Mouse (Mus musculus) MEL (cell line): Measurements from ENCODE around the gene Tomm34.

ENCODE experiments used
- CHD1 ChIP-seq: IDR thresholded peaks from 2 replicates; pipeline ENCODE4 v1.6.1; 2012; ENCODE audit warnings: low read depth, mild to moderate bottlenecking, inconsistent platforms, low read length, improper control_type of control experiment
- CTCF ChIP-seq, 3 experiments: IDR thresholded peaks in 2 of 3; conservative IDR thresholded peaks in 1 of 3; 2 replicates each; pipeline ENCODE4 v1.5.1; 2011 to 2012; ENCODE audit warnings: low read length in 3 of 3, low read depth in 2 of 3, mild to moderate bottlenecking in 2 of 3, improper control_type of control experiment in 1 of 3, inconsistent platforms in 1 of 3, mixed read lengths in 1 of 3, moderate library complexity in 1 of 3; ENCODE audit not compliant: control insufficient read depth in 1 of 3, insufficient read depth in 1 of 3, poor library complexity in 1 of 3, severe bottlenecking in 1 of 3
- EP300 ChIP-seq, 2 experiments: IDR thresholded peaks; 2 replicates each; pipeline ENCODE4 v1.6.1; 2011; ENCODE audit warnings: improper control_type of control experiment in 2 of 2, low read length in 2 of 2, low read depth in 1 of 2, mild to moderate bottlenecking in 1 of 2
- HCFC1 ChIP-seq: IDR thresholded peaks from 2 replicates; pipeline ENCODE4 v1.6.1; 2012; ENCODE audit warnings: low read depth, mild to moderate bottlenecking, inconsistent platforms, low read length, improper control_type of control experiment, moderate library complexity
- MAFK ChIP-seq: IDR thresholded peaks from 2 replicates; pipeline ENCODE4 v1.6.1; 2011; ENCODE audit warnings: low read depth, mild to moderate bottlenecking, low read length, improper control_type of control experiment, borderline replicate concordance
- MAZ ChIP-seq: IDR thresholded peaks from 2 replicates; pipeline ENCODE4 v1.6.1; 2012; ENCODE audit warnings: low read depth, mild to moderate bottlenecking, inconsistent platforms, low read length, improper control_type of control experiment
- MYB ChIP-seq: IDR thresholded peaks from 2 replicates; pipeline ENCODE4 v1.6.1; 2011; ENCODE audit warnings: mild to moderate bottlenecking, low read depth, low read length, improper control_type of control experiment
- POLR2A ChIP-seq, 2 experiments: IDR thresholded peaks; 2 replicates each; pipeline ENCODE4 v1.6.1; 2011 to 2012; ENCODE audit warnings: low read length in 2 of 2, mild to moderate bottlenecking in 2 of 2, control low read depth in 1 of 2, improper control_type of control experiment in 1 of 2, low read depth in 1 of 2, moderate library complexity in 1 of 2; ENCODE audit not compliant: control insufficient read depth in 1 of 2, insufficient read depth in 1 of 2, poor library complexity in 1 of 2
- RAD21 ChIP-seq: IDR thresholded peaks from 2 replicates; pipeline ENCODE4 v1.6.1; 2011; ENCODE audit warnings: mild to moderate bottlenecking, low read depth, low read length, improper control_type of control experiment
- RCOR1 ChIP-seq: IDR thresholded peaks from 2 replicates; pipeline ENCODE4 v1.6.1; 2012; ENCODE audit warnings: low read depth, mild to moderate bottlenecking, inconsistent platforms, low read length, improper control_type of control experiment
- TAL1 ChIP-seq: IDR thresholded peaks from 2 replicates; pipeline ENCODE4 v1.6.1; 2012; ENCODE audit warnings: mild to moderate bottlenecking, inconsistent platforms, low read length, moderate library complexity, mixed read lengths
- USF2 ChIP-seq, 2 experiments: IDR thresholded peaks; 2 replicates each; pipeline ENCODE4 v1.6.1; 2011 to 2012; ENCODE audit warnings: improper control_type of control experiment in 2 of 2, low read length in 2 of 2, borderline replicate concordance in 1 of 2, inconsistent platforms in 1 of 2, low read depth in 1 of 2, mild to moderate bottlenecking in 1 of 2; ENCODE audit not compliant: insufficient read depth in 1 of 2

DNA sequence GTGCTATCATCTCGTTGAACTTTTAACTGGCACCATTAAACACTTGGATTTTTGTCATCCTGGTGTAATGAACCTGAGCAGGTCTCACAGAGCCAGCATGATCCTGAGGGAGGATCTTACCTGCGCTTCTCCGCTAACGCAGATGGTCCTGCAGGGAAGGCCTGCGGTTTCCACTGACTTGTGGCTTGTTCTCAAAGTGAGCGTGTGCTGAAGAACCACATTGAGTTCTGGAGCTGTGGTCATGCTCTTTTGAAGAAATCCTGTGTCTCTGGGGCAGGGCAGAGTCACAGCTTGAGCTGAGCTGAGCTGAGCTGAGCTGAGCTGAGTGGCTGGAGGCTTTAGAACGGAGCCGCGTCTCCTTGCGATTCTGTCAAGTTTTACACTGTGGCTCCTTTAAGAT lies 10.6 kb upstream of the Tomm34 start:
- TF ChIP-seq CTCF (IDR thresholded peaks at IDR 0.05 in 2 of 3, conservative IDR thresholded peaks at IDR 0.05 in 1 of 3; ENCODE audit: control insufficient read depth in 1 of 3, insufficient read depth in 1 of 3, low read depth in 2 of 3, low read length in 3 of 3, poor library complexity in 1 of 3, severe bottlenecking in 1 of 3), result no peak
- TF ChIP-seq POLR2A (IDR thresholded peaks at IDR 0.05; ENCODE audit: control insufficient read depth in 1 of 2, insufficient read depth in 1 of 2, low read depth in 1 of 2, low read length in 2 of 2, poor library complexity in 1 of 2), result no peak
- TF ChIP-seq MAZ, result no peak
- no peak for TF ChIP-seq EP300 (IDR thresholded peaks at IDR 0.05; ENCODE audit: low read depth in 1 of 2, low read length in 2 of 2)
- no peak for TF ChIP-seq RAD21
- TF ChIP-seq RCOR1, result no peak
- no peak for TF ChIP-seq USF2 (IDR thresholded peaks at IDR 0.05; ENCODE audit: borderline replicate concordance in 1 of 2, insufficient read depth in 1 of 2, low read depth in 1 of 2, low read length in 2 of 2)
- TF ChIP-seq TAL1, result no peak
- TF ChIP-seq HCFC1, result no peak
- TF ChIP-seq MYB, result no peak
- no peak for TF ChIP-seq MAFK
- no peak for TF ChIP-seq CHD1
